Mouse (Mus musculus) hindbrain, embryonic 16.5 days (tissue): ENCODE measurements around the gene Adgre5. TPM values are rescaled to one million over a fixed set of nuclear protein-coding genes. Genes with fewer than 3 reads are reported as not detected.

Source experiments
- ATAC-seq: fragments of 200-750 bp; cut with Nextera tagmentation; 2 replicates; pipeline ENCODE4 v1.8.0; 2017; ENCODE audit warnings: moderate TSS enrichment, moderate library complexity
- H3K27ac ChIP-seq: fragments of 300-500 bp; sonication (generic); 2 replicates; pipeline ENCODE4 v1.5.1; 2014; ENCODE audit warnings: low read depth, mild to moderate bottlenecking, control low read depth, low read length, moderate library complexity
- H3K27me3 ChIP-seq: fragments of 300-500 bp; sonication (generic); replicated peaks from 2 replicates; pipeline ENCODE4 v1.6.1; 2014; ENCODE audit warnings: low read length; ENCODE audit not compliant: control insufficient read depth, insufficient read depth
- H3K36me3 ChIP-seq: fragments of 300-500 bp; sonication (generic); 2 replicates; pipeline ENCODE4 v1.6.1; 2014; ENCODE audit warnings: mild to moderate bottlenecking, low read length, moderate library complexity, mixed read lengths; ENCODE audit not compliant: control insufficient read depth, insufficient read depth
- H3K4me1 ChIP-seq: fragments of 300-500 bp; sonication (generic); 2 replicates; pipeline ENCODE4 v1.6.1; 2014; ENCODE audit warnings: low read depth, low read length; ENCODE audit not compliant: control insufficient read depth, insufficient read depth
- H3K4me2 ChIP-seq: fragments of 300-500 bp; sonication (generic); 2 replicates; pipeline ENCODE4 v1.6.1; 2014; ENCODE audit warnings: mild to moderate bottlenecking, low read length, control low read depth, moderate library complexity
- H3K4me3 ChIP-seq: fragments of 300-500 bp; sonication (generic); 2 replicates; pipeline ENCODE4 v1.5.1; 2014; ENCODE audit warnings: mild to moderate bottlenecking, low read length, control low read depth, moderate library complexity
- H3K9ac ChIP-seq: fragments of 300-500 bp; sonication (generic); 2 replicates; pipeline ENCODE4 v1.6.1; 2014; ENCODE audit warnings: low read depth, mild to moderate bottlenecking, control low read depth, low read length, moderate library complexity
- H3K9me3 ChIP-seq: fragments of 300-500 bp; sonication (generic); 2 replicates; pipeline ENCODE4 v1.6.1; 2014; ENCODE audit warnings: mild to moderate bottlenecking, low read length, moderate library complexity; ENCODE audit not compliant: control insufficient read depth
- WGBS: fragments of 180-500 bp; shearing (Covaris S2); extraction: QIAGEN DNeasy Blood & Tissue Kit; methylation state at CpG from one replicate; pipeline ENCODE4 v1.1.7; 2014; 5-methylcytosine and 5-hydroxymethylcytosine counted together
- polyA plus RNA-seq: library from polyadenylated mRNA; unstranded; fragments of >200 nt; fragmentation: Nextera tagmentation; extraction: Ambion mirVana; gene quantifications from 2 replicates; pipeline ENCODE4 v1.2.1, GENCODE M21; 2015

Adgre5 gene
- polyA plus RNA-seq, 1 experiment from 2014 or later, result 9.9 TPM

DNA sequence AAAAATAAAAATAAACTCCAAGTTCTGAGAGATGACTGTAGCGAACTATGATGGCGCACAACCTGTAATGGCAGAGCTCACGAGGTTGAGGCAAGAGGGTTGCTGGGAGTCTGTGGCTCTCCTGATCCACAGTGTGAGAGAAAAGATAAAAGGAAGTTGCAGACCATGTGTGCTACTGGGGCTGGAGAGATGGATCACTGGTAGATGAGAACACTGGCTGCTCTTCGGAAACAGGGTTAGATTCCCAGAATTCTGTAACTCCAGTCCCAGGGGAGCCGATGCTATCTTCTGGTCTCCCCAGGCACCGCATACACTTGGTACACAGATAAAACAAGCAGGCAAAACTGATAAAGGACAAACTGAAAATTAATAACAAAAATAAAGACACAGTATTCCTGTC, 1.8 kb upstream of the Adgre5 start:
- H3K27me3 ChIP-seq, result peaks cover 7% of the 10 kb centered on the region
- peaks cover 6% of the 10 kb centered on the region for H3K4me1 ChIP-seq
- H3K9me3 ChIP-seq, result no peaks in the 10 kb centered on the region
- no peak overlapping the region for H3K4me2 ChIP-seq
- no peak overlapping the region for H3K27ac ChIP-seq
- WGBS, result 92% methylated on average over 6 of the region's 6 CpGs
- H3K36me3 ChIP-seq, result no peaks in the 10 kb centered on the region
- no peak for ATAC-seq
- H3K4me3 ChIP-seq, result no peak overlapping the region
- H3K9ac ChIP-seq, result no peak overlapping the region

DNA sequence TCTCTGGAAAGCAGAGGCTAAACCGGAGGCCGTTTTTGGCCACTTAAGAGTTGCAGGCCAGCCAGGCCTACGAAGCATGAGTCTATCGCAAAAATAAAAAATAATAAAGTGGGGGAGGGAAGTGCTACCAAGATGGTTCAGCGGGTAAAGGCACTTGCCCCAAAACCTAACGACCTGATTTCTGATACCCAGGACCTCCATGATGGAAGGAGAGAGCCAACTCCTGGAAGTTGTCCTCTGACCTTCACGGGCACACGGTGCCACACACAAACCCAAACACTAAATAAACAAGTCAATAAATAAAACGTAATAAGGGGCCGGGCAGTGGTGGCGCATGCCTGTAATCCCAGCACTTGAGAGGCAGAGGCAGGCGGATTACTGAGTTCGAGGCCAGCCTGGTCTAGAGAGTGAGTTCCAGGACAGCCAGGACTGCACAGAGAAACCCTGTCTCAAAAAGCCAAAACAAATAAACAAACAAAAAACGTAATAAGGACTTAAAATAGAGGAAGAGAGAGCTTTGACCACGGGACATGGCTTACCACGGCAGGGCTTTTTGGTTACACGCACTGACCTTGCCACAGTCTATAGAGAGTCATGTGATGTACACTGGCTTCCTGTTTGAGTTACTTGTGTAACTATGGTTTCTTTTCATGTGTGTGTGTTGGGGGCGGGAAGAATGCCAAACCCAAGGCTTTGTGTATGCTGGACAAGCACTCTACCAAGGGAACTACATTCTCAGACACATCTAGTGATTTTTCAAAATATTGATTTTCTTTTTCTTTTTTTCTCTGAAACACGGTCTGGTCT, 926 bp upstream of the Adgre5 start:
- H3K27me3 ChIP-seq, result peaks cover 7% of the 10 kb centered on the region

GRCm38 (mm10) chr8:83740586-83740975, 545 bp downstream of the Adgre5 start:
- H3K9ac ChIP-seq, result peak overlapping the region; percentile 62
- H3K36me3 ChIP-seq, result no peaks in the 10 kb centered on the region
- H3K4me2 ChIP-seq, result peak overlapping the region; percentile 86
- peaks cover 7% of the 10 kb centered on the region for H3K27me3 ChIP-seq
- no peak for ATAC-seq
- H3K27ac ChIP-seq, result peak overlapping the region; percentile 37
- H3K4me3 ChIP-seq, result peak overlapping the region; percentile 49
- peaks cover 6% of the 10 kb centered on the region for H3K4me1 ChIP-seq
- no peaks in the 10 kb centered on the region for H3K9me3 ChIP-seq
- 15% methylated on average over 3 of the region's 3 CpGs for WGBS

More for the DNA sequence above, 926 bp upstream of the Adgre5 start:
- H3K9ac ChIP-seq, result no peak overlapping the region
- H3K36me3 ChIP-seq, result no peaks in the 10 kb centered on the region
- no peak overlapping the region; the same call in 1 of the 2 replicates for H3K4me3 ChIP-seq
- ATAC-seq, result no peak
- WGBS, result 78% methylated on average over 19 of the region's 19 CpGs
- H3K4me2 ChIP-seq, result peak overlapping the region; percentile 86; the same call in 1 of the 2 replicates
- H3K27ac ChIP-seq, result no peak overlapping the region
- H3K9me3 ChIP-seq, result no peaks in the 10 kb centered on the region
- H3K4me1 ChIP-seq, result peaks cover 6% of the 10 kb centered on the region

- no peak overlapping the region for H3K9ac ChIP-seq
- H3K27ac ChIP-seq, result no peak overlapping the region
- 45% methylated on average over 8 of the region's 8 CpGs for WGBS
- no peaks in the 10 kb centered on the region for H3K36me3 ChIP-seq
- no peaks in the 10 kb centered on the region for H3K9me3 ChIP-seq
- peak overlapping the region; percentile 2; the same call in 1 of the 2 replicates for H3K4me2 ChIP-seq
- peaks cover 6% of the 10 kb centered on the region for H3K4me1 ChIP-seq
- no peak for ATAC-seq
- H3K4me3 ChIP-seq, result peak overlapping the region; percentile 49
- H3K27me3 ChIP-seq, result peaks cover 7% of the 10 kb centered on the region
Observed at GRCm38 (mm10) chr8:83739711-83740468, 1.2 kb downstream of the Adgre5 start.

DNA sequence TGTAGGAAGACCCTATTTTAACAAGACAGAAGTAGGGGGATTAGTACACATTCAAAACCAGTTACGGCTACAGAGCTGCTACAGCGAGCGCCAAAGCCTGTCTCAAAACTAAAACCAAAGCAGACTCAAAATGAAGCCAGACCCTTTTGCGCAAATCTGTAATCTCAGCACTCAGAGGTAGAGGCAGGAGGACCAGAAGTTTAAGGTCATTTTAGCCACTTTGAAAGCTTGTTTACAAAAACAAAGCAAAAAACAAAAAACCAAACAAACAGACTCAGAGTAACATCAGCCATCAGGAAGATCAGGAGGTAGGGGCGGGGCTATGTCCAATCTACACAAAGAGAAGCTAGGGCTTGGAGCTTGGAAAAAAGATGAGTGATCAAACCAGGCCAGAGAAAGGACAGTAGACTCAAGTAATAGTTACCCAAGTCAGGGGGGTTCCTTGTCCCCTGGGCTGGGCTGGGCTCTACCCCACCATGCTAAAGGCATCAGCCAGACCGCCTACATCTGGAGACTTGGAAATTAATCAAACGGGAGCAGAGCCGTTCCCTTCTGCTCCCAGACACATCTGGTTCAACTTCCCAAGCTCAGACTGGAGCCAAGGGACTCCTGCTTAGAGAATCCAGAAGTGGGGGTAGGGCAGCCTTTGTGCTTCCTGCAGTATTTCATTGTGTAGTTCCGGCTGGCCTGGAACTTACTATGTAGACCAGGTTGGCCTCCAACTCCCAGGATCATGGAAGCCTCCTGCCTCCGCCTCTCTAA, 2.0 kb downstream of the Adgre5 start:
- WGBS, result 74% methylated on average over 10 of the region's 10 CpGs
- Histone ChIP-seq H3K4me3 (no peak overlapping the region), H3K27ac (no peak overlapping the region)

GRCm38 (mm10) chr8:83737852-83738562, 3.1 kb downstream of the Adgre5 start:
- Histone ChIP-seq H3K9me3 (no peaks in the 10 kb centered on the region), H3K4me2 (no peak overlapping the region), H3K27ac (no peak overlapping the region), H3K27me3 (peaks cover 7% of the 10 kb centered on the region), H3K4me3 (no peak overlapping the region), H3K9ac (no peak overlapping the region), H3K4me1 (peaks cover 6% of the 10 kb centered on the region), H3K36me3 (no peaks in the 10 kb centered on the region)
- 78% methylated on average over 4 of the region's 4 CpGs for WGBS
- no peak for ATAC-seq

More for the DNA sequence above, 2.0 kb downstream of the Adgre5 start:
- Histone ChIP-seq H3K9me3 (no peaks in the 10 kb centered on the region), H3K4me2 (no peak overlapping the region), H3K36me3 (no peaks in the 10 kb centered on the region), H3K4me1 (peaks cover 6% of the 10 kb centered on the region), H3K27me3 (peaks cover 7% of the 10 kb centered on the region), H3K9ac (no peak overlapping the region)
- ATAC-seq, result no peak

- 87% methylated on average over 4 of the region's 4 CpGs for WGBS
- Histone ChIP-seq H3K9ac (no peak overlapping the region), H3K36me3 (no peaks in the 10 kb centered on the region), H3K27me3 (peaks cover 7% of the 10 kb centered on the region), H3K27ac (no peak overlapping the region), H3K4me3 (no peak overlapping the region), H3K4me2 (no peak overlapping the region), H3K4me1 (peaks cover 6% of the 10 kb centered on the region), H3K9me3 (no peaks in the 10 kb centered on the region)
- no peak for ATAC-seq
Observed at GRCm38 (mm10) chr8:83737346-83737745, 3.8 kb downstream of the Adgre5 start.

- Histone ChIP-seq H3K36me3 (no peaks in the 10 kb centered on the region), H3K4me1 (peaks cover 6% of the 10 kb centered on the region), H3K4me2 (no peak overlapping the region), H3K9me3 (no peaks in the 10 kb centered on the region), H3K9ac (no peak overlapping the region), H3K27me3 (peaks cover 7% of the 10 kb centered on the region), H3K27ac (no peak overlapping the region), H3K4me3 (no peak overlapping the region)
- WGBS, result 92% methylated on average over 4 of the region's 4 CpGs
- no peak for ATAC-seq
Observed at GRCm38 (mm10) chr8:83736681-83737080, 4.4 kb downstream of the Adgre5 start.
